Mouse (Mus musculus) spleen, adult 12 weeks (tissue): ENCODE data around the gene Sphkap.

Source experiments
- DNase-seq: peaks from one replicate; pipeline ENCODE4 v3.0.0; 2022; ENCODE audit warnings: low spot score

The Sphkap gene

GRCm38 (mm10) chr1:83408021-83408464, at the start of gene Sphkap:
Gene Sphkap (minus strand): TSS chr1:83408200.
- no peak for DNase-seq

GRCm38 (mm10) chr1:83451291-83451690, 43.3 kb upstream of the Sphkap start:
- no peak for DNase-seq

- DNase-seq = no peak
Measured at GRCm38 (mm10) chr1:83440422-83440821, 32.4 kb upstream of the Sphkap start.

- DNase-seq = no peak
Measured at GRCm38 (mm10) chr1:83433932-83434331, 25.9 kb upstream of the Sphkap start.

- no peak for DNase-seq
Measured at GRCm38 (mm10) chr1:83429866-83430265, 21.9 kb upstream of the Sphkap start.

GRCm38 (mm10) chr1:83407616-83408015, 384 bp downstream of the Sphkap start:
- DNase-seq = no peak

- no peak for DNase-seq
Measured at GRCm38 (mm10) chr1:83406882-83407549, 984 bp downstream of the Sphkap start.

GRCm38 (mm10) chr1:83401079-83401478, 6.9 kb downstream of the Sphkap start:
- DNase-seq = no peak

GRCm38 (mm10) chr1:83396284-83396683, 11.7 kb downstream of the Sphkap start:
- no peak for DNase-seq

- DNase-seq = no peak
Measured at GRCm38 (mm10) chr1:83395559-83395958, 12.4 kb downstream of the Sphkap start.

GRCm38 (mm10) chr1:83389419-83389818, 18.6 kb downstream of the Sphkap start:
- no peak for DNase-seq

GRCm38 (mm10) chr1:83377404-83377803, 30.6 kb downstream of the Sphkap start:
- DNase-seq = no peak

- DNase-seq = no peak
Measured at GRCm38 (mm10) chr1:83366456-83366855, 41.5 kb downstream of the Sphkap start.

- DNase-seq = no peak
Measured at GRCm38 (mm10) chr1:83362168-83362567, 45.8 kb downstream of the Sphkap start.

- no peak for DNase-seq
Measured at GRCm38 (mm10) chr1:83346453-83346852, 61.5 kb downstream of the Sphkap start.

- DNase-seq = no peak
Measured at GRCm38 (mm10) chr1:83345572-83345971, 62.4 kb downstream of the Sphkap start.

- DNase-seq = no peak
Measured at GRCm38 (mm10) chr1:83345069-83345468, 62.9 kb downstream of the Sphkap start.

- DNase-seq = no peak
Measured at GRCm38 (mm10) chr1:83342726-83343250, 65.2 kb downstream of the Sphkap start.

- no peak for DNase-seq
Measured at GRCm38 (mm10) chr1:83339358-83339757, 68.6 kb downstream of the Sphkap start.

GRCm38 (mm10) chr1:83316917-83317316, 91.1 kb downstream of the Sphkap start:
- no peak for DNase-seq

GRCm38 (mm10) chr1:83315146-83315545, 92.9 kb downstream of the Sphkap start:
- no peak for DNase-seq

- no peak for DNase-seq
Measured at GRCm38 (mm10) chr1:83311607-83312295, 96.2 kb downstream of the Sphkap start.
